Mouse (Mus musculus) ES-E14 (cell line): ENCODE measurements around the gene Fadd.

Experiments
- CHD2 ChIP-seq: IDR thresholded peaks from 2 replicates; pipeline ENCODE4 v1.6.1; 2014; ENCODE audit warnings: mild to moderate bottlenecking, low read depth, low read length, inconsistent platforms
- HCFC1 ChIP-seq: IDR thresholded peaks from 2 replicates; pipeline ENCODE4 v1.6.1; 2012; ENCODE audit warnings: low read length, inconsistent platforms, borderline replicate concordance; ENCODE audit not compliant: insufficient read depth
- ZC3H11A ChIP-seq: IDR thresholded peaks from 2 replicates; pipeline ENCODE4 v1.6.1; 2012; ENCODE audit warnings: low read depth, mild to moderate bottlenecking, inconsistent platforms, low read length, borderline replicate concordance

- TF ChIP-seq CHD2 (no peak), ZC3H11A (no peak), HCFC1 (no peak)
These were observed 22.5 kb upstream of the Fadd start for GRCm38 (mm10) chr7:144604735-144605134.
